Mouse (Mus musculus): ENCODE measurements around the gene Igf2r. TPM values are rescaled to one million over a fixed set of nuclear protein-coding genes. Genes with fewer than 3 reads are reported as not detected.

Gene Igf2r
- total and polyA plus RNA-seq, 3 experiments, result 25.6 to 61.8 (median 34.6) TPM

- Histone ChIP-seq H3K27me3 (replicated peaks) (peaks cover 5% of the 10 kb centered on the region), H3K9me3 (replicated peaks; ENCODE audit: low read length) (peaks cover 6% of the 10 kb centered on the region), H3K4me1 (ENCODE audit: control insufficient read depth in 1 of 2, insufficient read depth in 2 of 2) (no peaks in the 10 kb centered on the region; a peak in 1 of 4 replicates), H3K79me2 (replicated peaks; ENCODE audit: control insufficient read depth, extremely low read depth, insufficient read depth, poor library complexity, severe bottlenecking) (no peaks in the 10 kb centered on the region), H3K9ac (ENCODE audit: insufficient read depth, low read depth) (no peak overlapping the region), H3K4me2 (ENCODE audit: insufficient read depth, low read depth, poor library complexity, severe bottlenecking) (no peak overlapping the region), H3K36me3 (replicated peaks in 1 of 2; ENCODE audit: control insufficient read depth in 1 of 2, insufficient read depth in 1 of 2, low read length in 1 of 2) (no peaks in the 10 kb centered on the region), H3K27ac (ENCODE audit: insufficient read depth, low read depth) (no peak overlapping the region), H3K4me3 (replicated peaks in 1 of 3; ENCODE audit: low read depth in 2 of 3, low read length in 2 of 3, poor library complexity in 1 of 3) (no peak overlapping the region)
- no peak for DNase-seq (ENCODE audit: extremely low read depth)
- dilution Hi-C loops (cut with MboI; ENCODE audit: extremely low pct_ligation_motif_present, extremely low pct_unique_long_range_greater_than_20kb, low sequenced_read_pairs), result no loop called here
- TF ChIP-seq ZKSCAN1 (IDR thresholded peaks at IDR 0.05; ENCODE audit: borderline replicate concordance, low read depth, low read length) (no peak), MAFK (IDR thresholded peaks at IDR 0.05; ENCODE audit: insufficient replicate concordance, low read length) (no peak), SIN3A (IDR thresholded peaks at IDR 0.05; ENCODE audit: low read length) (no peak), MXI1 (IDR thresholded peaks at IDR 0.05; ENCODE audit: low read depth, low read length) (no peak), ELF1 (IDR thresholded peaks at IDR 0.05; ENCODE audit: low read depth, low read length) (no peak), TCF12 (IDR thresholded peaks at IDR 0.05; ENCODE audit: low read depth, low read length) (no peak), GABPA (IDR thresholded peaks at IDR 0.05; ENCODE audit: insufficient replicate concordance, low read depth, low read length) (no peak), JUND (conservative IDR thresholded peaks at IDR 0.05; ENCODE audit: low read depth, low read length) (no peak), E2F4 (IDR thresholded peaks at IDR 0.05; ENCODE audit: insufficient replicate concordance, low read depth, low read length) (no peak), CHD2 (IDR thresholded peaks at IDR 0.05; ENCODE audit: low read length) (no peak), ZNF384 (IDR thresholded peaks at IDR 0.05; ENCODE audit: low read depth, low read length) (no peak), JUN (IDR thresholded peaks at IDR 0.05; ENCODE audit: insufficient read depth, low read depth, low read length) (no peak), NRF1 (IDR thresholded peaks at IDR 0.05; ENCODE audit: low read depth, low read length) (no peak)
- in situ Hi-C loops (cut with MboI; ENCODE audit: low pct_ligation_motif_present, low pct_unique_long_range_greater_than_20kb, low sequenced_read_pairs), result no loop called here
Observed at GRCm38 (mm10) chr17:12641087-12641486, 128.4 kb downstream of the Igf2r start.

- no peak overlapping the region for H3K27ac ChIP-seq (ENCODE audit: insufficient read depth, low read depth)
- no peak for DNase-seq (ENCODE audit: extremely low read depth)
- peaks cover 10% of the 10 kb centered on the region for H3K27me3 ChIP-seq (replicated peaks)
- dilution Hi-C loops (cut with MboI; ENCODE audit: extremely low pct_ligation_motif_present, extremely low pct_unique_long_range_greater_than_20kb, low sequenced_read_pairs) (no loop called here), in situ Hi-C loops (cut with MboI; ENCODE audit: low pct_ligation_motif_present, low pct_unique_long_range_greater_than_20kb, low sequenced_read_pairs) (no loop called here)
- no peak overlapping the region for H3K4me2 ChIP-seq (ENCODE audit: insufficient read depth, low read depth, poor library complexity, severe bottlenecking)
- no peak overlapping the region for H3K9ac ChIP-seq (ENCODE audit: insufficient read depth, low read depth)
- H3K4me1 ChIP-seq (ENCODE audit: control insufficient read depth in 1 of 2, insufficient read depth in 2 of 2), result no peaks in the 10 kb centered on the region; a peak in 1 of 4 replicates
- H3K36me3 ChIP-seq (replicated peaks in 1 of 2; ENCODE audit: control insufficient read depth in 1 of 2, insufficient read depth in 1 of 2, low read length in 1 of 2), result no peaks in the 10 kb centered on the region
- no peaks in the 10 kb centered on the region for H3K79me2 ChIP-seq (replicated peaks; ENCODE audit: control insufficient read depth, extremely low read depth, insufficient read depth, poor library complexity, severe bottlenecking)
- no peak overlapping the region for H3K4me3 ChIP-seq (replicated peaks in 1 of 3; ENCODE audit: low read depth in 2 of 3, low read length in 2 of 3, poor library complexity in 1 of 3)
- TF ChIP-seq CTCF (conservative IDR thresholded peaks at IDR 0.05 in 1 of 2, IDR thresholded peaks at IDR 0.05 in 1 of 2; ENCODE audit: low read depth in 2 of 2, low read length in 2 of 2) (peak in 1 of 2 experiments; percentile 35; a peak in 2 of 4 replicates), SIN3A (IDR thresholded peaks at IDR 0.05; ENCODE audit: low read length) (no peak), NRF1 (IDR thresholded peaks at IDR 0.05; ENCODE audit: low read depth, low read length) (no peak), CHD2 (IDR thresholded peaks at IDR 0.05; ENCODE audit: low read length) (no peak), ETS1 (conservative IDR thresholded peaks at IDR 0.05; ENCODE audit: low read depth, low read length) (no peak)
- H3K9me3 ChIP-seq (replicated peaks; ENCODE audit: low read length), result peaks cover 6% of the 10 kb centered on the region
Observed at GRCm38 (mm10) chr17:12639585-12639984, 129.9 kb downstream of the Igf2r start.
